Mouse (Mus musculus) ZHBTc4 (cell line): Measurements from ENCODE around the gene Usp22.

Experiments
- DNase-seq: peaks from one replicate; pipeline ENCODE4 v3.0.0-alpha.2; 2011; ENCODE audit warnings: low read depth, low spot score

Usp22 gene

DNA sequence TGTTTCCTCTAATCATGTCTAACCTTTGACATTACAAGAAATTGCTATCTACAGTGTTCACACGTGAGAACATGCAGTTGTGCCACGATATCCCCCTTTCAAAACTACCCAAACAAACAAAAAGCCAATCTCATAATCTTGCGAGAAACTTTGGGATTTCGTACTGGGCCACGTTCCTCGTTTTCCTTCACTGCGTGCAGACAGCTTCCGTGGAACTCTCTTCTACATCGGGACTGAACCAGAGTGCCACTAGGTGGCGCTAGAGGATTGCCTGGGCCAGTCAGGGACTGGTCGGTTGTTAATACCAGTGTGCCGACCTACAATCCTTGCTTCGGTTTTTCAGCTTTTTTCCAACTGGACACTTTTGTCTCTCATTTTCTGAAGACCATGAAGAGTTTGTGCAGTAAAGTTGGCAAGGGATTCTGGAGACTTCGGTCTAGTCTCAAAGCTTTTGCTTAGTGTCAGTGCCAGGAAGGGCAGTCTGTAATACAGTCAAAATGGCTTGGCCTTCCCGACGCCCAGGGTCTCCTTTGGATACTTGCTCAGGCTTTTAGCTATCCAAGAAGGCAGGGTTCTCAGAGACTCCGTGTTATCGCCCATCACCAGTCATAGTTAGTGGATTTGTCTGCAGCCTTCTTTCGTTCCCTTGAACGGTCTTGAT is 70.5 kb downstream of the Usp22 start:
- DNase-seq: peak; percentile 93

DNA sequence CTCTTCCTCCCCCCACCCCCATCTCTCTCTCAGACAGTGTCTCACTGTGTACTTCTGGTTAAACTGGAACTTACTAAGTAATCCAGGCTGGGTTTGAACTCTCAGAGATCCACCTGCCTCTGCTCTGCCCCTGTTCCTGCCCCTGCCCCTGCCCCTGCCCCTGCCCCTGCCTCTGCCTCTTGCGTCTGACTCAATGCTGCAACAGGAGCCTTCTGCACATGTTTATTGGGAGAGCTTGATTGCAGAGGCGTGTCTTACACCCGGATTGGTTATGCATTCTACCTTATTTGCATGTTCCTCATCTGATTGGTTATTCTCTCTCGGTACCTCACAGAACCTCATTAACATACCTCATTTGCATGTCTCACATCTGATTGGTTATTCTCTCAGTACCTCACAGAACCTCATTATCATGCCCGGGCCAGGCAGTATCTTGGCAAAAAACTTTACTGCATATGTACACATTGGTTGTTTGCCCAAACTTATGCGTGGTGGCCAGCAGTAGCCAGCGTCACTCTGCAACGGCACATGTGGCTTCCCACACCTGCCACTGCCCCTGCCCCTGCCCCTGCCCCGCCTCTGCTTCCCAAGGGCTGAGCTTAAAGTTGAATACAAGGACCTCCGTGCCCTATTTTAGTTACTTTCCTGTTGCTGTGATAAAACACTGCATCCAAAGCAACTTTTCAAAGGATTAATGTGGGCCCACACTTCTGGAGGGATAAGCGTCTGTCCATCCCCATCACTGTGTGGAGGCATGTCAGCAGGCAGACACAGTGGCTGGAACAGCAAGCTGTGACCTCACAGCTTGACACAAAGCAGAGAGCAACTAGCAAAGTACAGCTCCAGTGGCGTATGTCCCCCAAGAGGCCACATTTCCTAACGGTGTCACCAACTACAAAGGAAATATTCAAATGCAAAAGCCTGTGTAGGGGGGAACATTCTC is 72.2 kb downstream of the Usp22 start:
- DNase-seq: peak; percentile 45
